Mouse (Mus musculus) limb, embryonic 10.5 days (tissue): ENCODE measurements around the gene Cdyl2. TPM values are rescaled to one million over a fixed set of nuclear protein-coding genes. Genes with fewer than 3 reads are reported as not detected.

Experiments used
- DNase-seq: peaks from one replicate; pipeline ENCODE4 v3.0.0-alpha.2; 2017; ENCODE audit warnings: low spot score
- H3K27ac ChIP-seq: fragments of 300-500 bp; sonication (generic); 2 replicates; pipeline ENCODE4 v1.5.1; 2016; ENCODE audit warnings: mild to moderate bottlenecking
- H3K27me3 ChIP-seq: fragments of 300-500 bp; sonication (generic); 2 replicates; pipeline ENCODE4 v1.6.1; 2016; ENCODE audit warnings: low read depth, mild to moderate bottlenecking; ENCODE audit not compliant: poor library complexity, severe bottlenecking
- H3K36me3 ChIP-seq: fragments of 300-500 bp; sonication (generic); 2 replicates; pipeline ENCODE4 v1.6.1; 2016; ENCODE audit warnings: mild to moderate bottlenecking, moderate library complexity
- H3K4me1 ChIP-seq: fragments of 300-500 bp; sonication (generic); 2 replicates; pipeline ENCODE4 v1.6.1; 2016
- H3K4me3 ChIP-seq: fragments of 300-500 bp; sonication (generic); 2 replicates; pipeline ENCODE4 v1.5.1; 2016; ENCODE audit warnings: mild to moderate bottlenecking, moderate library complexity
- H3K9me3 ChIP-seq: fragments of 300-500 bp; sonication (generic); replicated peaks from 2 replicates; pipeline ENCODE4 v1.6.1; 2016; ENCODE audit warnings: mild to moderate bottlenecking
- WGBS: fragments of 180-500 bp; shearing (Covaris S2); methylation state at CpG from one replicate; pipeline ENCODE4 v1.1.7; 2016; 5-methylcytosine and 5-hydroxymethylcytosine counted together
- polyA plus RNA-seq: library from polyadenylated mRNA; unstranded; fragments of >200 nt; fragmentation: Nextera tagmentation; extraction: Ambion mirVana; gene quantifications from 2 replicates; pipeline ENCODE4 v1.2.1, GENCODE M21; 2016

Gene Cdyl2
- polyA plus RNA-seq, 1 experiment from 2014 or later: 5.3 TPM

- Histone ChIP-seq H3K4me3 (no peak overlapping the region), H3K27ac (no peak overlapping the region), H3K9me3 (no peaks in the 10 kb centered on the region), H3K36me3 (no peaks in the 10 kb centered on the region), H3K27me3 (no peaks in the 10 kb centered on the region), H3K4me1 (peaks cover 7% of the 10 kb centered on the region; the same call in 1 of the 2 replicates)
- DNase-seq: no peak
- 93% methylated on average over 1 of the region's 1 CpGs for WGBS
Measured at GRCm38 (mm10) chr8:116540136-116540535, 192.7 kb downstream of the Cdyl2 start.

GRCm38 (mm10) chr8:116538763-116539162 lies 194.0 kb downstream of the Cdyl2 start:
- no peak for DNase-seq
- Histone ChIP-seq H3K36me3 (no peaks in the 10 kb centered on the region), H3K4me3 (no peak overlapping the region), H3K27ac (no peak overlapping the region), H3K27me3 (no peaks in the 10 kb centered on the region), H3K4me1 (peaks cover 7% of the 10 kb centered on the region; the same call in 1 of the 2 replicates), H3K9me3 (no peaks in the 10 kb centered on the region)
- WGBS: 35% methylated on average over 7 of the region's 7 CpGs

GRCm38 (mm10) chr8:116536786-116537185 lies 196.0 kb downstream of the Cdyl2 start:
- no peaks in the 10 kb centered on the region for H3K27me3 ChIP-seq
- H3K9me3 ChIP-seq: no peaks in the 10 kb centered on the region
- peaks cover 7% of the 10 kb centered on the region; the same call in 1 of the 2 replicates for H3K4me1 ChIP-seq
- DNase-seq: no peak
- no peak overlapping the region for H3K27ac ChIP-seq
- H3K36me3 ChIP-seq: no peaks in the 10 kb centered on the region
- no peak overlapping the region for H3K4me3 ChIP-seq
- 85% methylated on average over 5 of the region's 5 CpGs for WGBS

GRCm38 (mm10) chr8:116533081-116533480 lies 199.7 kb downstream of the Cdyl2 start:
- no peak overlapping the region for H3K4me3 ChIP-seq
- H3K27me3 ChIP-seq: no peaks in the 10 kb centered on the region
- 78% methylated on average over 6 of the region's 6 CpGs for WGBS
- no peaks in the 10 kb centered on the region for H3K9me3 ChIP-seq
- no peak overlapping the region for H3K27ac ChIP-seq
- no peak for DNase-seq
- H3K36me3 ChIP-seq: no peaks in the 10 kb centered on the region
- no peaks in the 10 kb centered on the region for H3K4me1 ChIP-seq

GRCm38 (mm10) chr8:116528736-116529135 lies 204.1 kb downstream of the Cdyl2 start:
- no peak overlapping the region for H3K4me3 ChIP-seq
- no peak overlapping the region for H3K27ac ChIP-seq
- no peaks in the 10 kb centered on the region for H3K9me3 ChIP-seq
- H3K4me1 ChIP-seq: no peaks in the 10 kb centered on the region
- no peaks in the 10 kb centered on the region for H3K36me3 ChIP-seq
- no peak for DNase-seq
- H3K27me3 ChIP-seq: no peaks in the 10 kb centered on the region
- 84% methylated on average over 7 of the region's 7 CpGs for WGBS

GRCm38 (mm10) chr8:116524915-116525314 lies 207.9 kb downstream of the Cdyl2 start:
- WGBS: 93% methylated on average over 7 of the region's 7 CpGs
- Histone ChIP-seq H3K27me3 (no peaks in the 10 kb centered on the region), H3K4me1 (no peaks in the 10 kb centered on the region), H3K9me3 (no peaks in the 10 kb centered on the region), H3K27ac (no peak overlapping the region), H3K36me3 (no peaks in the 10 kb centered on the region), H3K4me3 (no peak overlapping the region)
- DNase-seq: no peak

Other genes starting within 250 kb of the Cdyl2 start
- 0.33 TPM in 1 of 2 replicates, not detected in the other for gene Dynlrb2, start 228.0 kb downstream of the Cdyl2 start, polyA plus RNA-seq
- 68.6 and 70.3 TPM in 2 replicates for gene Cmc2, start 188.5 kb upstream of the Cdyl2 start, polyA plus RNA-seq
- 60.4 and 62.6 TPM in 2 replicates for gene Cenpn, start 188.7 kb upstream of the Cdyl2 start, polyA plus RNA-seq
- gene Atmin, start 210.4 kb upstream of the Cdyl2 start, polyA plus RNA-seq: 12.1 and 12.4 TPM in 2 replicates
- gene 1700030J22Rik, start 246.0 kb upstream of the Cdyl2 start, polyA plus RNA-seq: 1.5 and 2.3 TPM in 2 replicates